Mouse (Mus musculus) kidney, adult 10 weeks (tissue): ENCODE results near the gene Plekhs1. TPM values are rescaled to one million over a fixed set of nuclear protein-coding genes. Genes with fewer than 3 reads are reported as not detected.

Experiments
- polyA plus RNA-seq: library from polyadenylated mRNA; stranded (reverse); fragments of 350-450 nt; fragmentation: Illumina TruSeq; extraction: RNeasy Lipid Tissue Mini Kit (QIAGEN cat#74804); gene quantifications from one replicate; pipeline ENCODE4 v1.2.3, GENCODE M21; 2014; ENCODE audit warnings: low read depth, low replicate concordance

Plekhs1 gene
- not detected for polyA plus RNA-seq

GRCm38 (mm10) chr19:56461522-56462101 lies at the start of gene Plekhs1:
Plekhs1 (plus strand) TSS chr19:56461640.

Other genes starting within 250 kb of the Plekhs1 start
- gene Habp2, start 174.5 kb upstream of the Plekhs1 start, polyA plus RNA-seq: 69.6 TPM
- not detected for gene Nrap, start 71.6 kb upstream of the Plekhs1 start, polyA plus RNA-seq
- gene Casp7, start 64.5 kb upstream of the Plekhs1 start, polyA plus RNA-seq: 13.9 TPM
- 46.9 TPM for gene Dclre1a, start 86.6 kb downstream of the Plekhs1 start, polyA plus RNA-seq
- 10.8 TPM for gene Nhlrc2, start 86.6 kb downstream of the Plekhs1 start, polyA plus RNA-seq